Mouse (Mus musculus): ENCODE data around the gene Pcyt1a. TPM values are rescaled to one million over a fixed set of nuclear protein-coding genes. Genes with fewer than 3 reads are reported as not detected.

Pcyt1a gene
- polyA plus RNA-seq, 1 experiment, result 49.6 TPM

GRCm38 (mm10) chr16:32510399-32511337, 79.9 kb downstream of the Pcyt1a start:
- Histone ChIP-seq H3K4me3 (replicated peaks; ENCODE audit: control insufficient read depth, low read depth, low read length) (no peak overlapping the region), H3K4me1 (ENCODE audit: control insufficient read depth, insufficient read depth, low read length) (peaks cover 9% of the 10 kb centered on the region), H3K27ac (ENCODE audit: control insufficient read depth, insufficient read depth, low read depth, low read length, poor library complexity) (peak overlapping the region; percentile 58)
- WGBS, result 66% methylated on average over 18 of the region's 18 CpGs
- no peak for TF ChIP-seq CTCF (IDR thresholded peaks at IDR 0.05; ENCODE audit: control insufficient read depth, insufficient read depth, low read length)
- TF ChIP-seq POLR2A (IDR thresholded peaks at IDR 0.05; ENCODE audit: borderline replicate concordance, control insufficient read depth, low read depth, low read length), result no peak

GRCm38 (mm10) chr16:32511338-32511734, 80.6 kb downstream of the Pcyt1a start:
- TF ChIP-seq CTCF (IDR thresholded peaks at IDR 0.05; ENCODE audit: control insufficient read depth, insufficient read depth, low read length) (no peak), POLR2A (IDR thresholded peaks at IDR 0.05; ENCODE audit: borderline replicate concordance, control insufficient read depth, low read depth, low read length) (no peak)
- H3K4me3 ChIP-seq (replicated peaks; ENCODE audit: control insufficient read depth, low read depth, low read length), result no peak overlapping the region
- H3K27ac ChIP-seq (ENCODE audit: control insufficient read depth, insufficient read depth, low read depth, low read length, poor library complexity), result peak overlapping the region; percentile 12; the same call in 1 of the 2 replicates
- 88% methylated on average over 3 of the region's 3 CpGs for WGBS
- peaks cover 9% of the 10 kb centered on the region for H3K4me1 ChIP-seq (ENCODE audit: control insufficient read depth, insufficient read depth, low read length)

- Histone ChIP-seq H3K27ac (ENCODE audit: control insufficient read depth, insufficient read depth, low read depth, low read length, poor library complexity) (no peak overlapping the region), H3K4me3 (replicated peaks; ENCODE audit: control insufficient read depth, low read depth, low read length) (no peak overlapping the region), H3K4me1 (ENCODE audit: control insufficient read depth, insufficient read depth, low read length) (peaks cover 9% of the 10 kb centered on the region)
- TF ChIP-seq POLR2A (IDR thresholded peaks at IDR 0.05; ENCODE audit: borderline replicate concordance, control insufficient read depth, low read depth, low read length) (no peak), CTCF (IDR thresholded peaks at IDR 0.05; ENCODE audit: control insufficient read depth, insufficient read depth, low read length) (no peak)
- WGBS, result 88% methylated on average over 8 of the region's 8 CpGs
These were observed 81.2 kb downstream of the Pcyt1a start for GRCm38 (mm10) chr16:32511827-32512490.

- 87% methylated on average over 3 of the region's 3 CpGs for WGBS
- H3K27ac ChIP-seq (ENCODE audit: control insufficient read depth, insufficient read depth, low read depth, low read length, poor library complexity), result no peak overlapping the region; the same call in 1 of the 2 replicates
- no peak overlapping the region for H3K4me3 ChIP-seq (replicated peaks; ENCODE audit: control insufficient read depth, low read depth, low read length)
- TF ChIP-seq POLR2A (IDR thresholded peaks at IDR 0.05; ENCODE audit: borderline replicate concordance, control insufficient read depth, low read depth, low read length) (no peak), CTCF (IDR thresholded peaks at IDR 0.05; ENCODE audit: control insufficient read depth, insufficient read depth, low read length) (no peak)
- peaks cover 9% of the 10 kb centered on the region for H3K4me1 ChIP-seq (ENCODE audit: control insufficient read depth, insufficient read depth, low read length)
These were observed 82.2 kb downstream of the Pcyt1a start for GRCm38 (mm10) chr16:32512921-32513320.

GRCm38 (mm10) chr16:32513401-32513800, 82.7 kb downstream of the Pcyt1a start:
- TF ChIP-seq CTCF (IDR thresholded peaks at IDR 0.05; ENCODE audit: control insufficient read depth, insufficient read depth, low read length), result no peak
- no peak for TF ChIP-seq POLR2A (IDR thresholded peaks at IDR 0.05; ENCODE audit: borderline replicate concordance, control insufficient read depth, low read depth, low read length)
- 95% methylated on average over 6 of the region's 6 CpGs for WGBS
- no peak overlapping the region for H3K4me3 ChIP-seq (replicated peaks; ENCODE audit: control insufficient read depth, low read depth, low read length)
- peaks cover 9% of the 10 kb centered on the region for H3K4me1 ChIP-seq (ENCODE audit: control insufficient read depth, insufficient read depth, low read length)
- H3K27ac ChIP-seq (ENCODE audit: control insufficient read depth, insufficient read depth, low read depth, low read length, poor library complexity), result no peak overlapping the region

- no peak overlapping the region for H3K27ac ChIP-seq (ENCODE audit: control insufficient read depth, insufficient read depth, low read depth, low read length, poor library complexity)
- TF ChIP-seq CTCF (IDR thresholded peaks at IDR 0.05; ENCODE audit: control insufficient read depth, insufficient read depth, low read length) (no peak), POLR2A (IDR thresholded peaks at IDR 0.05; ENCODE audit: borderline replicate concordance, control insufficient read depth, low read depth, low read length) (no peak)
- H3K4me1 ChIP-seq (ENCODE audit: control insufficient read depth, insufficient read depth, low read length), result peaks cover 9% of the 10 kb centered on the region
- H3K4me3 ChIP-seq (replicated peaks; ENCODE audit: control insufficient read depth, low read depth, low read length), result no peak overlapping the region
- WGBS, result 95% methylated on average over 6 of the region's 6 CpGs
These were observed 83.2 kb downstream of the Pcyt1a start for GRCm38 (mm10) chr16:32513948-32514347.

GRCm38 (mm10) chr16:32516006-32516962, 85.6 kb downstream of the Pcyt1a start:
- WGBS, result 30% methylated on average over 21 of the region's 21 CpGs
- H3K4me1 ChIP-seq (ENCODE audit: control insufficient read depth, insufficient read depth, low read length), result peaks cover 9% of the 10 kb centered on the region; the same call in 1 of the 2 replicates
- peak overlapping the region; percentile 87 for H3K27ac ChIP-seq (ENCODE audit: control insufficient read depth, insufficient read depth, low read depth, low read length, poor library complexity)
- TF ChIP-seq CTCF (IDR thresholded peaks at IDR 0.05; ENCODE audit: control insufficient read depth, insufficient read depth, low read length), result no peak
- TF ChIP-seq POLR2A (IDR thresholded peaks at IDR 0.05; ENCODE audit: borderline replicate concordance, control insufficient read depth, low read depth, low read length), result no peak
- H3K4me3 ChIP-seq (replicated peaks; ENCODE audit: control insufficient read depth, low read depth, low read length), result no peak overlapping the region

Measured in bone marrow, adult 2 months (tissue).